Mouse (Mus musculus): ENCODE results near the gene Wdr89. TPM values are rescaled to one million over a fixed set of nuclear protein-coding genes. Genes with fewer than 3 reads are reported as not detected.
"Not testable (repeated sequence)": the region's sequence is repeated elsewhere in the genome, so short reads cannot be mapped to it uniquely, and the experiment has no call there.

Wdr89 gene
- total RNA-seq (2021): 1 to 10 TPM; 3.7 to 4.7 TPM
- long read RNA-seq, experiment 1, partial matches to known transcripts: 0 of 20 reads
- long read RNA-seq, experiment 1, other reads (novel, unspliced or antisense): 18 of 20 reads
- long read RNA-seq, experiment 2, partial matches to known transcripts: 0 of 8 reads
- long read RNA-seq, experiment 2, other reads (novel, unspliced or antisense): 8 of 8 reads

DNA sequence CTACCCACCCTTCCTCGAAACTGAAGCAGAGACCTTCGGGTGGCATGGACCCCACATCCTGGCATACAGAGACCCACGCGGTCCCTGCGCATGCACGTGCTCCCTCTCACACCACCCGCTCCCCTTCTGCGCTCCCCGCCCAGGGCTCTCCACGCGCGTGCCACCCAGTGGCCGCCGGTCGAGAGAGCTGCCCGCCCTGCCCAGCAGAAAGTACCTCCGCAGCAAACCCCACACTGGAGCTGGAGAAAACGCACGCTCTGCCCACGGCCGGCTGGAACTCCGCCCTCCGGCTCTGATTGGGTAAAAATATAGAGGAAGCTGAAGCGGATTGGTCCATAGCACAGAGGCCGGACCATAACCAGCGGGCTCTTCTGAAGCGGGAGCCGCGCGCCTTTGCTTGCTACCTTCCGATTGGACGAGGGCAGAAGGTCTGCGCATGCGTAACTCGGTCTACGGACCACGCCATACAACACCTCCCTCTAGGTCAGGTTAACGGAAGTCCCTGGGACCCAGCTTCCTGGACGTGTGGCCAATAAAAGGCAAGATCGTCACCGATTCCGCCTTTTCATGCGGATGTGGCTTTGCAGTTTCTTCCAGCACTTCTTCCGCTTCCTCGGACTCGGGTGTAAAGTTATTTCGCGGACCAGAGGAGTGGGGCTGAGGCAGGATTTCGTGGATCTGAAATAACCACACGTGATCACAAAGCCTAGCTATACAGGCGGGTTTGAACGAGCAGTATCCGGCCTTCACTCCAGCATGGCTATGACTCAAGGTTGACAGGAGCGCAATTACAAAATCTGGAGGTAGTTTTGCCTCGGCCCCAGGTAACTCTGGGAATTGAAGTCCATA is at the start of gene Wdr89:
TSS of gene Wdr89 (minus strand) at position 280 of the 849 bp plus-strand sequence.
- DNase-seq: peak; percentile 97 to 99

DNA sequence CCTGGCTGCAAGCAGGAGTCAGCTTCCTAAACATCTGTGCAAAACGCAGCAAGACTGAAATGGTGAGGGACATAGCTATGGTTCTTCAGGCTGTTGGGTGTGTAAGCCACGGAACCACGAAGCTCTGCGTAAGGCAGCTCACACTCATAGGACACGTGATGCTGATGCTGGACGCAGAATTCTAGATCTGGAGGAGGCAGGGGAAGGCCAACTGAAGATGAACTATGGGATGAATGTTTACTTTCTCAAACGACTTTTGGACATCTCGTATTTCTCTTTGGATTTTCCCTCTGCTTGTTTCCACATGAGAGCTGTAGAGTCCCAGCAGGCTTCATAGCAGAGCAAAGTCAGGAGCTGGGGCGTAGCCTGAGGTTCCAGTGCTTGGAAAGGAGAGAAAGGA is 44.3 kb upstream of the Wdr89 start:
- no peak for DNase-seq

DNA sequence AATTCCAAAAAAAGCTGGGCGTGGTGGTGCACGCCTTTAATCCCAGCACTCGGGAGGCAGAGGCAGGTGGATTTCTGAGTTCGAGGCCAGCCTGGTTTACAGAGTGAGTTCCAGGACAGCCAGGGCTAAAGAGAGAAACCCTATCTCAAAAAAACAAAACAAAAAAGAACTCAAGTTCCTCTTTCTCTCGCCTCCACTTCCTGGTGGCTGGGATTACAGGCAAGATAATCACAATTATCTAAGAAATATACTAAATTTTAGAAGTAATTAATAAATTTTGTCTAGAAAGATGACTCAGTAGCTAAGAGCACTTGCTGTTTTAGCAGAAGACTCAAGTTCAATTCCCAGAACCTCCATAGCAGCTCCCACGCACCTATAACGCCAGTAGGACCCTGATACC is 43.6 kb upstream of the Wdr89 start:
- not testable (repeated sequence) for DNase-seq

DNA sequence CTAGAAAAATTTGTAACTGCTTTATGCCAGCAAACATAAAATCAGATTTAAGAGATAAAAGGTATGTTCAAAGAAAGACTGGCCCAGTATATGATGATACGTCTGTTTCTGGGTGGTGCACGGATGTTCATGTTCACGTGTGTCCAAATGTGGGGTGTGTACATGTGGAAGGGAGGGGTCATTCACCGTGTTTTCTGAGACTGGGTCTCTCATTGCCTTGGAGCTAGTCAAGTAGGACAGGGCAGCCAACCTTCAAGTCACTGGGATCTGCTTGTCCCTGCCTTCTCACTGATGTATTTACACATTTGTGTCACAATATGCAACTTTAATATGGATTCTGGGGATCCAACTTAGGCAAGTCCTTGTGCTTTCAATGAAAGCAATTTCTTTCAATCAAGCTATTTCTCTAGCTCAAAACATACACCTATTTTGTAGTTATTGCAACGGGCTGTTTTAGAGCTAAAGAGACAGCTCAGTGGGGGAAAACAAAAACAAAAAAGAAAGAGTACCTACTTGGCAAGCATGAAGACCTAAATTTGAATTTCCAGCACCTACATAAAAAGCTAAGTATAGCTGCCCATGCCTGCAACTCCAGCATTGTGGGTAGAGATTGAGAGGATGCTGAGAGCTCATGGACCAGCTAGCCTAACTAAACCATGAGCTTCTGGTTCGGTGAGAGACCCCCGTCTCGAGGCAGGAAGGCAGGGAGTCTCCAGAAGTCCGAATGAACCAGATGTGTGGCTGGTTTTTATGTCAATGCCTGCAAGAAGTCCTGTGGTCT is 41.4 kb upstream of the Wdr89 start:
- DNase-seq: no peak

DNA sequence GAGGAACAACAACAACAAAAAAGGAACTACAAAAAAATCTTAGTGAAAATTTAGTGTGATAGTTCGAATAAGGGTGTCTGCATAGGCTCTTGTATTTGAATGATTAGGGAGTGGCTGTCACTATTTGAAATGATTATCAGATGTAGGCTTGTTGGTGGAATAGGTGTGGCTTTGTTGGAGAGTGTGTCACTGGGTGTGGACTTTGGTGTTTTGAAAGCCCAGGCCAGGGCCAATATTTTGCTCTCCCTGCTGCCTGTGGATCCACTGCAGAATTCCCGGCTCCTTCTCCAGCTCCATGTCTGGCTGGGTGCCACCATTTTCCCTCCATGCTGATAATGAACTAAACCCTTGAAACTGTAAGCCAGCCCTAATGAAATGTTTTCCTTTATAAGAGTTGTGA is 40.2 kb upstream of the Wdr89 start:
- no peak for DNase-seq

DNA sequence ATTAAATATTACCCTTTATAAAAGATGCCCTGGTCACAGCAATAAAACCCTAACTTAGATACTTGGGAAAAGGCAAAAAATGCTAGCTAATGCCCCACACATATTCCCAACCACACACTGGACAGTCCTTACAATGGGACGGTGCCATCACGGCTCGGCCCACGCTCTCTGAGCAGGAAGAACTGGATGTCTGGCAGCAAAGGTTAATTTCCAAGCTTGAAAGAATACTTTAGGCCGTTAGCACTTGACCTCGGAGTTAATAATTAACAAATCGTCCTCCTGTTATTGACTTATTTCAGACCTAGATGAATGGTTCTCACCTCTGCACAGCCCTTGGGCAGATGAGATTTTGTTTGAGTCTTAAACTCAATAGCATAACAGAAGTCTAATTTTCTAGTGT is 37.3 kb upstream of the Wdr89 start:
- no peak for DNase-seq

DNA sequence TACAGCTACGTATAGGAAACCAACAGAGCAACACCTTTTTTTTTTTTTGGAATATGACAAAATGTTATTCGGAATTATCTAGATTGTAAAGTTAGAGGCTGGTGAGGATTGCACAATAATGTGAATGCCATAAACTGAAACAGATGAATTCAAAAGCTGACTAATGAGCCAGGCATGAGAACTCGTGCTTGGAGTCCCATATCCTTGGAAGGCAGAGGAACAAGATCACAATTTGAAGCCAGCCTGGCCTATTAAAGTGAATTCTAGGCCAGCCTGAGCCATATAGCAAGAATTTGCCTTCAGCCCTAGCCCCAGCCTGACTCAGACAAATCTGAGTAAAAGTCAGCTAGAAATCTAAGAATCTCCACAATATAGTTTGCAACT is 33.4 kb upstream of the Wdr89 start:
- DNase-seq: peak in 1 of 2 experiments; percentile 26

DNA sequence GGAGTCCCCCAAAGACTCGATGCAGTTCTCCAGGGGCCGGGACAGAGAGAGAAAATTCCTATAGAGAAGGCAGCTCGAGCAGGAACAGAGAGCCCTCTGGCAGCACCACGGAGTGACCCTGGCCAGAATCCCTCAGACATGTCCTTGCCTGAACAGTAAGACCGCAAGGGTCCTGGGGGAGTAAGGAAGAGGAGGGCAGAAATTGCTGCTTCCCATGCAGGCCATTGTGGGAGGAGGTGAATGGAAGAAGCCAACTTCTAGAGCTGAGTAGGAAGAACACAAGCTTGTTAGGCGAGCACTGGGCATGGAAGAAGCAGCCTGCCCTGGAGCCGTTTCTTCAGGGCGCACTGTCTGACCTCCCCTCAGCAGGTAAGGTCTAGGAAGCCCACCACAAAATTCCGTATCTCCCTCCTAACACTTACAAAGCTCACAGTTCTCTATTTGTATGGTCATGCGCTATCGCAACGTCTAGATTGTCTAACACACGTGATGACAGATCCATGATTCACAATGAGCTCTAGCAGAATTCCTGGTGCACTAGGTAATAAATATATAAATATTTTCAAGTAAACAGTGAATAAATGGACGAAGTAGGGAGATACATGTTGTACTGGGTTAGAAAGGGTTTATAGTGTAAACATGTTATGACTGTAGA is 32.9 kb upstream of the Wdr89 start:
- DNase-seq: peak in 1 of 2 experiments; percentile 33

DNA sequence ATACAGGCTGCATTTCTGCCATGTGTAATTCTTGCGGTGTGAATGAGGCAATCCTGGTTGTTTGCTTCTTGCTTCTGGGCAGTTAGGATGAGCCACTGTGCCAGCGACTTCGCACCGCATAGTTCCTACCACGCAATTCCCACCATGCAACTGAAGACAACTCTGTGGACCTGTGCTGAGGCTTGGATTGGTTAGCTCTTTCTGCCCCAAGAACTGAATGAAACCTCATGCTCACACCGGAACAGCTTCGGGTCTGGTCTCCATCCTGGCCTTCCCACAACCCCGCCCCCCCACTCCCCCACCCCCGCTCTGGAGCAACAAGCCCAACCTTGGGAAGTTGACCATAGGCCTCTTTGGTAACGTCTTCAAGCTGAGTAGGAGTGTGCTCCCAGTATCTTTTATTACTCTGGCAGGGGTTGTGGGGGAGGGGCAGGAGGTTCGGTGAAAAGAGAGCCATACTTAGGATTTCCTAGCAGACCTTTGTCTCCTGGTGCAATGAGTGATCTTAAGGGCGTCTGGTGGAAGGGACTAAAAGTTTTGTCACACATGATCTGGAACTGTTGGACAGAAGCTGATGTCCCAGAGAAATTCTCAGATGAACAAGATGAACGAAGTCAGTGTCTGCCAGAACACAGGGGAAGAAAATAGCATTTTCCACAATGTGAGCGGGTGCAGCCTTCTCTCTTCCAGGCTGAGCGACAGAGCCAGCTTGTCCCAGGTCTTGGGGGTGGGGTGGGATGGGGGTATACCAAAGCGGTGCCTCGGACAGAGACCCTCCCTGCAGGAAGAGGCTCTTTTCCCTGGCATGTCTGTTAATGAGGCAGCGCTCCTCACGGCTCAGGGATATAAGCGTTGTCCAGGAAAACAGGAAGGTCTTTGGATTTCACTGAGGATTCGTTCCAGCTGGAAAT is 32.1 kb upstream of the Wdr89 start:
- peak in 1 of 2 experiments; percentile 64 for DNase-seq

DNA sequence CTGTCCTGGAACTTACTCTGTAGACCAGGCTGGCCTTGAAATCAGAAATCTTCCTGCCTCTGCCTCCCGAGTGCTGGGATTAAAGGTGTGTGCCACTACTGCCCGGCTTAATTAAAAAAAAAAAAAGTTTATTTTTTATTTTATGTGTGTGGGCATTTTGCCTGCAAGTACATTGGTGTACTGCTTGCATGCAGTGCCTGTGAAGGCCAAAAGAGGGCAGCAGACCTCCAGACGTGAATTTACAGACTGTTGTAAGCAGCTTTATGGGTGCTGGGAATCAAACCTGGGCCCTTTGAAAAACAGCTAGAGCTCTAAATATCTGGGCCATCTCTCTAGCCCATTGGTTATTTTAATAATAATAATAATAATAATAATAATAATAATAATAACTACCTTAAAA is 29.4 kb upstream of the Wdr89 start:
- DNase-seq: no peak

DNA sequence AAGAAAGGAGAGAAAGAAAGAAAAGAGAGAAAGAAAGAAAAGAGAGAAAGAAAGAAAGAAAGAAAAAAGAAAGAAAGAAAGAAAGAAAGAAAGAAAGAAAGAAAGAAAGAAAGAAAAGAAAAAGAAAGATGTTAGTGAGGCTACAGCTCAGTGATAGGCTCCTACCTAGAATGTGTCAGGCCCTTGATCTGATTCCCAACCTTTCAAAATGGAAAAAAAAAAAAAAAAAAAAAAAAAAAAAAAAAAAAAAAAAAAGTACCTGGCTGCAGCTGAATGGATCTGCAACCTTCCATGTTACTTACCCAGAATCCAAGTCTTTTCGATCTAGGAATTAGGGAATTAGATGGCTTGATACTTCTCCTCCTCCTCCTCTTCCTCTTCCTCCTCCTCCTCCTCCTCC is 26.5 kb upstream of the Wdr89 start:
- not testable (repeated sequence) for DNase-seq

DNA sequence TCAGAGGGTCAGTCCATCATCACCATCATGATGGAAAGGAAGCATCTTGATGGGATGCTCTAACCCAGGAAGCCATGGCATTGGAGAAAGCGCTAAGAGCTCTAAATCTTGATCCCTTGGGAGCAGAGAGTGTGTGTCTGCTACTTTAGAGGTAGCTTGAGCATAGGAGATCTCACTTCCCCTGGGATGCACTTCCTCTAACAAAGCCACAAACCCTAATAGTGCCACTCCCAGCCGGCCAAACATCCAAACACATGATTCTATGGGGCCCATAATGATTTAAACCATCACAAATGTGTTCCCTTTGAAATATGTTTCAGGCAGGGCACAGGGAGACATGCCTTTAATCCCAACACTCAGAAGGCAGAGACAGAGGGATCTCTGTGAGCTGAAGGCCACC is 19.7 kb upstream of the Wdr89 start:
- DNase-seq: no peak

DNA sequence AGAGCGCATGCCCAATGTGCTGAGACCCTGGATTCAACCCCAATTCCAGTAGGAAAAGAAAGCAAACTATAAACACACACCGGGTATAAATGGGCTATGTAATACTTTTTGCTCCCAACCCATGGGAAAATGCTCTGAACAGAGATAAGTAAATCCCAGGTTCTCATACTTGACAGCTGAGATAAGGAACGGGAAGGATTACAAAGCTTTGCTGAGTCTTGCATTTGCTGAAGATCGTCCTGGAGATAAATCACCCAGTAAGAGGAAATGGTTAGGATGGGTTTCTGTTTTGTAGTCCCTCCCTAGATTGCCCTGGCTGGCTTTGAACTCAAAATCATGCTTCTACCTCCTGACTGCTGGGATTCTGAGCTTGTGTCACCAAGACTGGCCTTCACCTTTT is 18.0 kb upstream of the Wdr89 start:
- no peak for DNase-seq

DNA sequence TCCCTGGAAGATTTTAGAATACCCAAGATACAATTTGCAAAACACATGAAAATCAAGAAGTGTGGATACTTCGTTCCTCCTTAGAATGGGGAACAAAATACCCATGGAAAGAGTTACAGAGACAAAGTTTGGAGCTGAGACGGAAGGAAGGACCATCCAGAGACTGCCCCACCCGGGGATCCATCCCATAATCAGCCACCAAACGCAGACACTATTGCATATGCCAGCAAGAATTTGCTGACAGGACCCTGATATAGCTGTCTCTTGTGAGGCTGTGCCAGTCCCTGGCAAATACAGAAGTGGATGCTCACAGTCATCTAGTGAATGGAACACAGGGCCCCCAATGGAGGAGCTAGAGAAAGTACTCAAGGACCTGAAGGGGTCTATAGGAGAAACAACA is 14.7 kb upstream of the Wdr89 start:
- DNase-seq: not testable (repeated sequence)

DNA sequence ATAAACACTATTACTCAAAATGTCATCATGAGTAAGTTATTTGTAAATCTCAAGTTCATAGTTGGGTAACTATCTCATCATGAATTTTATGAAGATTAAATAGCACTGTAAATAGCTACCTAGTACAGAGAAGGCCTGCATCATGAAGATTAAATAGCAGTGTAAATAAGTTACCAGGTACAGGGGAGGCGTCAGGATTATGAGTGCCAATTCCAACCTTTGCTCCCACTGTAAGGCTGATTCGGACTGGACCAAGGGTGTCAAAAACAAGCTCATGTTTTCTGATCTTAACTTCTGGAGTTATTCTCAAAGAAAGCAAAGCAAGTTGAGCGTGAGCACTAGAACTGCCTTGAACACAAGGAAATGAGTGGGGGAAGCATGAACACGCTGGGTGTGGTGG is 14.3 kb upstream of the Wdr89 start:
- DNase-seq: no peak

DNA sequence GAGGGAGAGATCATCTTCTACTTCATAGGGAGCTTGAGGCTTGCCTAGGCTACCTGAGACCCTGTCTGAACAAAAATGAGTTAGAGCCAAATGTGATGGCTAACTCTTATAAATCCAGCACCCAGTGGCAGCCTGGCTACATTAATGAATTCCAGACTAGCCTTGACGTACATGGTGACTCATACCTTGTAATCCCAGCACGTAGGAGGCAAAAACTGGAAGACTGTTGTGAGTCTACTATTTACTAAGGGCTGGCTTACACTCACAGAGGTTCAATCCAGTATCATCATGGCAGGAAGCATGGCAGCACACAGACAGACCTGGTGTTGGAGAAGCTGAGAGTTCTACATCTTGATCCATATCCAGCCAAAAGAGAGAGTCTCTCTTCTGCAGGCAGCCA is 13.5 kb upstream of the Wdr89 start:
- peak in 1 of 2 experiments; percentile 12 for DNase-seq

DNA sequence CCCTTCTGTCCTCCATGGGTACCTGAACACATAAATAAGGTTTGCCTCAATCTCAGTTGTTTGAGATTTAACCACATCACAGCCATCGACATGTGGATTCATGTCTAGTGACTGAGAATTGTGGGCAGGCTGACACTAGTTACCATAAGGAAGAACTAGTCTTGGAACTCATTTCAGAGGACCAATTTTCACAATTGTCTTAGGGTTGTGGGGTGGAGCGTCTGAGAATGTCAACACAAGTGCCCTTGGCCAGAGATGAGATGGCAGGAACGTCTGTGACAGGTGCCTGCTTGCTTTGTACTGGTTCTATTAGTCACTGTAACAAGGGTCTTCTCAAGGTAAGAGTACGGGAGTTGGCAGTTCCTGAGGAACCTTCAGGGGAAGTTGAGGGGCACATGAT is 11.8 kb upstream of the Wdr89 start:
- DNase-seq: no peak

DNA sequence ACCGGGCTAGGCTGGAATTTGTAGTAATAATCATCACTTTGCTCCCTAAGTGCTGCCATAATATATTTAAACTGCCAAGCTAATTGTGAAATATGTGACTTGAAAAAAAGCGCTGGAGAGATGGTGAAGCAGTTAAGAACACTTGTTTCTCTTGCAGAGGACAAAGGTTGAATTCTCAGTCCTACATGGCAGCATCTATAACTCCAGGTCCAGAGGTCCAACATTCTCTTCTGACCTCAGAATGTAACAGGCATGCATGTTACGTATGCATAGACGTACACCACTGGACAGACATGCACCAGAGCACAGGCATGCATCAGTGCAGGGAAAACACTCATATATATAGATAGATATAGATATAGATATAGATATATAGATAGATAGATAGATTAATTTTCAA is 9.1 kb upstream of the Wdr89 start:
- DNase-seq: no peak

DNA sequence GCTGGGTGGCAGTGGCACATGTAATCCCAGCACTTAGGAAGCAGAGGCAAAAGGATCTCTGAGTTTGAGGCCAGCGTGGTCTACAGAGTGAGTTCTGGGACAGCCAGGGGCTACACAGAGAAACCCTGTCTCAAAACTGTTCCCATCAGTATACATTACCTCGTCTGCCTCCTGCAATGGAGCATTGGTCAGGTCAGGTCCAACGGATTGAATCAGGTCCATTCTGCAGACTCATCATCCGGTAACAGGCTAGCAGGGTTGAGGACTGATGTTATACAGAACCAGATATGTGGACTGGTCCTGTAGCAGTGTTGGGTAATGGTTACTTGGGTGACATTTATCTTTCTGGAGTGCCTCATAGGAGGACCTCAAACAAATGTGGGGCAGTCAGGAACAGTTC is 3.3 kb upstream of the Wdr89 start:
- DNase-seq: no peak

DNA sequence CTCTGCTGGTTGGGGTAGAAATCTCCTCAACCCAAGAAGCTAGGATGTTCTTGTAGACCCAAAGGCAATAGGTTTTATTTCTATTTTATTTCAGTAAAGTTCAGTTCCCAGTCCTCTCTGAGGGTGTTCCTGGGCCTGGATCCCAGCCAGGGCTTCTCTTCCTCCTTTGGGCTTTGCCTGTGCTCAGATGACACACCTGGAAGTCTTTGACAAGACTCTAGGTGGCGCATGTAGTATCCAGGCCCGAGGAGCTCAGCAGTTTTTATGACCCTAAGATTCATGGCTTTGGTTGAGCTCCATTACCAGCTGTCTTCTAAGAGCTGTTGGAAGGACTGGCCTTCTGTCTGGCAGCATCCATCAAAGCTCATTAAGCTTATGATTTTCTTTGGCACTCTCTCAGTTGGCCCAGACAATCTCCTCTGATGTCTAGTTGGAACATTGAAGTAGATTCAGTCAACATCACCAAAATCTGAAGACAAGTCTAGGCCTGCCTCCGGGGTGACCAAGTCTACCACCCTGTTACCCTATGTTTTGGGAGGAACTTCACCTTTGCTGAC is 2.5 kb upstream of the Wdr89 start:
- DNase-seq: no peak

DNA sequence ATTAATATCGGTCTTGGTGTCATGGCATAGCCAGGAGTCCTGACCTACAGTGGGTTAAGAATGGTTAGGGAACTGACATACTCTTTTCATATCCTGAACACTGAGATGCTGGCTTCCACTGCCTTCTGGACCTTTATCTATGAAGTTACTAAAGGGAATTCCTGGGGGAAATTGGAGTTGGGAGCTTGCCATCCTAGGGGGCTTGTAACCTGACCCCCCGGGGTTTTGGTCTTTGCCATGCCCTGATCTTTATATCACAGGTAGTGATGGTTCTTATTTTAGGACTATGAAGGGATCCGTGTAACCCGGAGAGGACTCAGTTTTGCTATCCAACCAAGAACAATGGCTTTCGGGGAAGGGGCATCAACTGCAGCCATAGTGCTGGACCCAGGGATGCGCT is 1.3 kb upstream of the Wdr89 start:
- DNase-seq: no peak
